Mouse (Mus musculus): ENCODE data around the gene Rnf167. TPM values are rescaled to one million over a fixed set of nuclear protein-coding genes. Genes with fewer than 3 reads are reported as not detected.
A peak's percentile ranks its signal among the peaks of the same experiment; 100 is the strongest.

The Rnf167 gene
- polyA plus RNA-seq, 1 experiment = 77.6 TPM

DNA sequence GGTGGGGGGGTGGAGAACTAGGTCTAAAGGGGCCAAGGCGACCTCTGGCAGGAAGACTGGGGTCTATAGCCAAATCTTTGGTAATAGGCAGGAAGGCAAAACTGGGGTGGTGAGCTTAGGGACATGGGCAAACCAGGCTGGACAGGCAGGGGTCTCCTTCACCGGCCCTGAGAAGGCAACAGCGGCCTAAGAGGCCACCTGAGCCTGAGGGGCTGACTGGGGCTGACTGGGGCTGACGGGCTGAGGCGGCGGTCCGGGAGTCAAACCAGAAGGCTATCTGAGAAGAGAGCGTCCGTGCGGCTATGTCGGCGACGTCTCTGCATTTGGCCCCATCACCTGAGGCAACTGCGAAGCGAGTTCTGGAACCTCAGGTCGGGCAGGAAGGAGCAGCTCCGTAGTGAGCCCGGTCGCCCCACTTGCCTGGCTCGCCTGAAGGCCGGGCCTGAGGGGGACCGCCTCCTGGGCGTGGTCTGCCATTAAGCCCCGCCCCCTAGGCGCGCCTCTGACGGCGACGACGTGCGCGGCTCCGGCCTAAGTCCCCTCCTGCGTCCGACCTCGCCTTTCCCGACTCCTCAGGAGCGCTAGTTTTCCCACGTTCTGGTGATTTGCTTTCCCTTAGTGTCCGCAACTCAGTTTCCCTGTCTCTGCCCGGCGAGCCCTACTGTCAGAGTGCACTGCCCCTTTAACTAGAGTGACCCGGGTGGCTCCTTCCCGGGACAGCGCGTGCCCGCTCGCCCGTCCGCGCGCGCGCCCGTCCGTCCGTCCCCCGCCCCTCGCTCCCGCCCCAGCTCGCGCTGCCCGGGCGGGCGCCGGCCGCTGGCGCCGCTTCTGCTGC is 52.9 kb downstream of the Rnf167 start, which contains the start of the genes Inca1 and Kif1c:
TSS of gene Inca1 (minus strand) at position 434 of the 835 bp plus-strand sequence.
TSS of gene Kif1c (plus strand) at position 827 of the 835 bp plus-strand sequence.
- H3K27me3 ChIP-seq (ENCODE audit: control insufficient read depth, insufficient read depth, low read length) = no peaks in the 10 kb centered on the region
- peaks cover 11% of the 10 kb centered on the region for H3K4me1 ChIP-seq (ENCODE audit: control insufficient read depth, insufficient read depth, low read length)
- peak within 1 kb of the TSS; percentile 96 for H3K27ac ChIP-seq (ENCODE audit: control insufficient read depth, insufficient read depth, low read depth, low read length)
- H3K4me3 ChIP-seq (ENCODE audit: control insufficient read depth, low read depth, low read length) = peak within 1 kb of the TSS; percentile 96
- no peaks in the 10 kb centered on the region for H3K36me3 ChIP-seq (ENCODE audit: control insufficient read depth, insufficient read depth, low read length)
- TF ChIP-seq CTCF (IDR thresholded peaks at IDR 0.05; ENCODE audit: control insufficient read depth, insufficient read depth, insufficient replicate concordance, low read depth, low read length) (no peak), POLR2A (IDR thresholded peaks at IDR 0.05; ENCODE audit: control insufficient read depth, low read depth, low read length) (peak; percentile 90)

GRCm38 (mm10) chr11:70700613-70701012 is 53.6 kb downstream of the Rnf167 start:
- TF ChIP-seq CTCF (IDR thresholded peaks at IDR 0.05; ENCODE audit: control insufficient read depth, insufficient read depth, insufficient replicate concordance, low read depth, low read length) (no peak), POLR2A (IDR thresholded peaks at IDR 0.05; ENCODE audit: control insufficient read depth, low read depth, low read length) (no peak)
- H3K4me1 ChIP-seq (ENCODE audit: control insufficient read depth, insufficient read depth, low read length) = peaks cover 11% of the 10 kb centered on the region
- H3K27me3 ChIP-seq (ENCODE audit: control insufficient read depth, insufficient read depth, low read length) = no peaks in the 10 kb centered on the region
- no peaks in the 10 kb centered on the region for H3K36me3 ChIP-seq (ENCODE audit: control insufficient read depth, insufficient read depth, low read length)
- peak overlapping the region; percentile 81 for H3K27ac ChIP-seq (ENCODE audit: control insufficient read depth, insufficient read depth, low read depth, low read length)
- H3K4me3 ChIP-seq (ENCODE audit: control insufficient read depth, low read depth, low read length) = peak overlapping the region; percentile 96

Other genes starting within 250 kb of the Rnf167 start
- 36.7 and 38.4 TPM in 2 replicates for gene Pelp1, start 237.2 kb upstream of the Rnf167 start, polyA plus RNA-seq (2012; rRNA removed)
- gene Arrb2, start 214.6 kb upstream of the Rnf167 start, polyA plus RNA-seq (2012; rRNA removed) = 8.9 and 10.6 TPM in 2 replicates
- gene Med11, start 195.3 kb upstream of the Rnf167 start, polyA plus RNA-seq (2012; rRNA removed) = 8.3 and 10.2 TPM in 2 replicates
- gene Zmynd15, start 187.8 kb upstream of the Rnf167 start, polyA plus RNA-seq (2012; rRNA removed) = 186 and 201 TPM in 2 replicates
- 3.2 and 3.9 TPM in 2 replicates for gene Cxcl16, start 187.3 kb upstream of the Rnf167 start, polyA plus RNA-seq (2012; rRNA removed)
- 1.2 TPM in 2 replicates for gene Tm4sf5, start 142.0 kb upstream of the Rnf167 start, polyA plus RNA-seq (2012; rRNA removed)
- gene Vmo1, start 132.6 kb upstream of the Rnf167 start, polyA plus RNA-seq (2012; rRNA removed) = 0.30 and 0.36 TPM in 2 replicates
- not detected in 2 replicates for gene Gltpd2, start 128.0 kb upstream of the Rnf167 start, polyA plus RNA-seq (2012; rRNA removed)
- 385 and 389 TPM in 2 replicates for gene Psmb6, start 121.9 kb upstream of the Rnf167 start, polyA plus RNA-seq (2012; rRNA removed)
- gene Gm40193, start 114.3 kb upstream of the Rnf167 start, polyA plus RNA-seq (2012; rRNA removed) = not detected in 2 replicates
- 1.2 and 2.0 TPM in 2 replicates for gene Pld2, start 107.2 kb upstream of the Rnf167 start, polyA plus RNA-seq (2012; rRNA removed)
- gene Mink1, start 84.4 kb upstream of the Rnf167 start, polyA plus RNA-seq (2012; rRNA removed) = 18.4 and 23.0 TPM in 2 replicates
- gene 4930544D05Rik, start 31.4 kb upstream of the Rnf167 start, polyA plus RNA-seq (2012; rRNA removed) = 770 and 775 TPM in 2 replicates
- 241 and 243 TPM in 2 replicates for gene Chrne, start 28.0 kb upstream of the Rnf167 start, polyA plus RNA-seq (2012; rRNA removed)
- 0.13 and 0.19 TPM in 2 replicates for gene Gp1ba, start 8.1 kb upstream of the Rnf167 start, polyA plus RNA-seq (2012; rRNA removed)
- 27.2 and 29.4 TPM in 2 replicates for gene Slc25a11, start 244 bp downstream of the Rnf167 start, polyA plus RNA-seq (2012; rRNA removed)
- 113 and 158 TPM in 2 replicates for gene Pfn1, start 7.4 kb downstream of the Rnf167 start, polyA plus RNA-seq (2012; rRNA removed)
- 85.9 and 101 TPM in 2 replicates for gene Eno3, start 10.0 kb downstream of the Rnf167 start, polyA plus RNA-seq (2012; rRNA removed)
- 44.5 and 47.9 TPM in 2 replicates for gene Spag7, start 22.2 kb downstream of the Rnf167 start, polyA plus RNA-seq (2012; rRNA removed)
- gene Camta2, start 40.9 kb downstream of the Rnf167 start, polyA plus RNA-seq (2012; rRNA removed) = 10.3 and 10.6 TPM in 2 replicates
- 19.6 and 21.0 TPM in 2 replicates for gene Inca1, start 52.9 kb downstream of the Rnf167 start, polyA plus RNA-seq (2012; rRNA removed)
- 5.7 and 6.6 TPM in 2 replicates for gene Kif1c, start 53.3 kb downstream of the Rnf167 start, polyA plus RNA-seq (2012; rRNA removed)
- 1.2 TPM in 2 replicates for gene Zfp3, start 117.0 kb downstream of the Rnf167 start, polyA plus RNA-seq (2012; rRNA removed)
- 0.13 and 0.16 TPM in 2 replicates for gene Scimp, start 165.4 kb downstream of the Rnf167 start, polyA plus RNA-seq (2012; rRNA removed)
- 2.8 and 3.4 TPM in 2 replicates for gene Rabep1, start 197.5 kb downstream of the Rnf167 start, polyA plus RNA-seq (2012; rRNA removed)